Mouse (Mus musculus) E14TG2a.4 (cell line): ENCODE measurements around the gene Sec14l2.

Experiments
- CTCF ChIP-seq: conservative IDR thresholded peaks from 2 replicates; pipeline ENCODE4 v1.5.1; 2014; ENCODE audit warnings: low read length
- NANOG ChIP-seq: IDR thresholded peaks from 2 replicates; pipeline ENCODE4 v1.6.1; 2014; ENCODE audit warnings: borderline replicate concordance, low read length, mixed read lengths

- no peak for TF ChIP-seq CTCF
- no peak for TF ChIP-seq NANOG
These were observed 53.6 kb downstream of the Sec14l2 start for GRCm38 (mm10) chr11:4069664-4070063.
